Mouse (Mus musculus): ENCODE results near the gene Rassf8. TPM values are rescaled to one million over a fixed set of nuclear protein-coding genes. Genes with fewer than 3 reads are reported as not detected.

Gene Rassf8
- polyA plus RNA-seq, 1 experiment = 5.7 TPM

- TF ChIP-seq POLR2A (IDR thresholded peaks at IDR 0.05; ENCODE audit: borderline replicate concordance, low read depth, low read length) = no peak
- no peak for TF ChIP-seq CTCF (IDR thresholded peaks at IDR 0.05; ENCODE audit: low read depth, low read length)
- Histone ChIP-seq H3K4me1 (ENCODE audit: control insufficient read depth, insufficient read depth, low read length) (peaks cover 2% of the 10 kb centered on the region; the same call in 1 of the 2 replicates), H3K27ac (ENCODE audit: insufficient read depth, low read depth, low read length) (no peak overlapping the region), H3K4me3 (ENCODE audit: insufficient read depth, low read length) (no peak overlapping the region)
These were observed 23.3 kb upstream of the Rassf8 start for GRCm38 (mm10) chr6:145723131-145723863.

- H3K4me1 ChIP-seq (ENCODE audit: control insufficient read depth, insufficient read depth, low read length) = peaks cover 2% of the 10 kb centered on the region; the same call in 1 of the 2 replicates
- TF ChIP-seq POLR2A (IDR thresholded peaks at IDR 0.05; ENCODE audit: borderline replicate concordance, low read depth, low read length) (no peak), CTCF (IDR thresholded peaks at IDR 0.05; ENCODE audit: low read depth, low read length) (no peak)
- no peak overlapping the region for H3K27ac ChIP-seq (ENCODE audit: insufficient read depth, low read depth, low read length)
- no peak overlapping the region for H3K4me3 ChIP-seq (ENCODE audit: insufficient read depth, low read length)
These were observed 20.7 kb upstream of the Rassf8 start for GRCm38 (mm10) chr6:145725849-145726248.

- Histone ChIP-seq H3K4me1 (ENCODE audit: control insufficient read depth, insufficient read depth, low read length) (peaks cover 2% of the 10 kb centered on the region; the same call in 1 of the 2 replicates), H3K27ac (ENCODE audit: insufficient read depth, low read depth, low read length) (no peak overlapping the region), H3K4me3 (ENCODE audit: insufficient read depth, low read length) (no peak overlapping the region)
- TF ChIP-seq CTCF (IDR thresholded peaks at IDR 0.05; ENCODE audit: low read depth, low read length) = no peak
- no peak for TF ChIP-seq POLR2A (IDR thresholded peaks at IDR 0.05; ENCODE audit: borderline replicate concordance, low read depth, low read length)
These were observed 19.6 kb upstream of the Rassf8 start for GRCm38 (mm10) chr6:145726986-145727385.

GRCm38 (mm10) chr6:145732868-145733267, 13.7 kb upstream of the Rassf8 start:
- Histone ChIP-seq H3K27ac (ENCODE audit: insufficient read depth, low read depth, low read length) (no peak overlapping the region), H3K4me3 (ENCODE audit: insufficient read depth, low read length) (no peak overlapping the region), H3K4me1 (ENCODE audit: control insufficient read depth, insufficient read depth, low read length) (no peaks in the 10 kb centered on the region)
- TF ChIP-seq CTCF (IDR thresholded peaks at IDR 0.05; ENCODE audit: low read depth, low read length) (no peak), POLR2A (IDR thresholded peaks at IDR 0.05; ENCODE audit: borderline replicate concordance, low read depth, low read length) (no peak)

GRCm38 (mm10) chr6:145733276-145733675, 13.3 kb upstream of the Rassf8 start:
- H3K27ac ChIP-seq (ENCODE audit: insufficient read depth, low read depth, low read length) = no peak overlapping the region
- no peaks in the 10 kb centered on the region for H3K4me1 ChIP-seq (ENCODE audit: control insufficient read depth, insufficient read depth, low read length)
- TF ChIP-seq POLR2A (IDR thresholded peaks at IDR 0.05; ENCODE audit: borderline replicate concordance, low read depth, low read length) = no peak
- TF ChIP-seq CTCF (IDR thresholded peaks at IDR 0.05; ENCODE audit: low read depth, low read length) = no peak
- H3K4me3 ChIP-seq (ENCODE audit: insufficient read depth, low read length) = no peak overlapping the region

- TF ChIP-seq CTCF (IDR thresholded peaks at IDR 0.05; ENCODE audit: low read depth, low read length) (no peak), POLR2A (IDR thresholded peaks at IDR 0.05; ENCODE audit: borderline replicate concordance, low read depth, low read length) (no peak)
- Histone ChIP-seq H3K4me1 (ENCODE audit: control insufficient read depth, insufficient read depth, low read length) (no peaks in the 10 kb centered on the region), H3K4me3 (ENCODE audit: insufficient read depth, low read length) (no peak overlapping the region), H3K27ac (ENCODE audit: insufficient read depth, low read depth, low read length) (no peak overlapping the region)
These were observed 12.6 kb upstream of the Rassf8 start for GRCm38 (mm10) chr6:145733911-145734310.

GRCm38 (mm10) chr6:145736099-145736498, 10.4 kb upstream of the Rassf8 start:
- TF ChIP-seq CTCF (IDR thresholded peaks at IDR 0.05; ENCODE audit: low read depth, low read length) (no peak), POLR2A (IDR thresholded peaks at IDR 0.05; ENCODE audit: borderline replicate concordance, low read depth, low read length) (no peak)
- H3K27ac ChIP-seq (ENCODE audit: insufficient read depth, low read depth, low read length) = no peak overlapping the region
- no peak overlapping the region for H3K4me3 ChIP-seq (ENCODE audit: insufficient read depth, low read length)
- H3K4me1 ChIP-seq (ENCODE audit: control insufficient read depth, insufficient read depth, low read length) = no peaks in the 10 kb centered on the region

GRCm38 (mm10) chr6:145739231-145739630, 7.3 kb upstream of the Rassf8 start:
- peaks cover 6% of the 10 kb centered on the region for H3K4me1 ChIP-seq (ENCODE audit: control insufficient read depth, insufficient read depth, low read length)
- H3K27ac ChIP-seq (ENCODE audit: insufficient read depth, low read depth, low read length) = no peak overlapping the region
- TF ChIP-seq CTCF (IDR thresholded peaks at IDR 0.05; ENCODE audit: low read depth, low read length) = no peak
- TF ChIP-seq POLR2A (IDR thresholded peaks at IDR 0.05; ENCODE audit: borderline replicate concordance, low read depth, low read length) = no peak
- H3K4me3 ChIP-seq (ENCODE audit: insufficient read depth, low read length) = no peak overlapping the region

- peaks cover 11% of the 10 kb centered on the region for H3K4me1 ChIP-seq (ENCODE audit: control insufficient read depth, insufficient read depth, low read length)
- no peak overlapping the region for H3K27ac ChIP-seq (ENCODE audit: insufficient read depth, low read depth, low read length)
- no peak overlapping the region for H3K4me3 ChIP-seq (ENCODE audit: insufficient read depth, low read length)
- no peak for TF ChIP-seq POLR2A (IDR thresholded peaks at IDR 0.05; ENCODE audit: borderline replicate concordance, low read depth, low read length)
- TF ChIP-seq CTCF (IDR thresholded peaks at IDR 0.05; ENCODE audit: low read depth, low read length) = no peak
These were observed 6.5 kb upstream of the Rassf8 start for GRCm38 (mm10) chr6:145740011-145740410.

- no peak overlapping the region for H3K4me3 ChIP-seq (ENCODE audit: insufficient read depth, low read length)
- no peak overlapping the region for H3K27ac ChIP-seq (ENCODE audit: insufficient read depth, low read depth, low read length)
- TF ChIP-seq POLR2A (IDR thresholded peaks at IDR 0.05; ENCODE audit: borderline replicate concordance, low read depth, low read length) (no peak), CTCF (IDR thresholded peaks at IDR 0.05; ENCODE audit: low read depth, low read length) (no peak)
- H3K4me1 ChIP-seq (ENCODE audit: control insufficient read depth, insufficient read depth, low read length) = peaks cover 24% of the 10 kb centered on the region
These were observed 1.3 kb upstream of the Rassf8 start for GRCm38 (mm10) chr6:145745291-145745690.
